Mouse (Mus musculus) embryonic fibroblast, embryonic 13.5 days (primary cell): ENCODE results near the gene Hoxc6.

Experiments
- CTCF ChIP-seq: IDR thresholded peaks from 2 replicates; pipeline ENCODE4 v1.5.1; 2011; ENCODE audit warnings: mild to moderate bottlenecking, control low read depth, low read length, moderate library complexity, borderline replicate concordance; ENCODE audit not compliant: insufficient read depth
- POLR2A ChIP-seq: IDR thresholded peaks from 2 replicates; pipeline ENCODE4 v1.6.1; 2011; ENCODE audit warnings: low read depth, mild to moderate bottlenecking, control low read depth, low read length, moderate library complexity

- TF ChIP-seq POLR2A = no peak
- no peak for TF ChIP-seq CTCF
Measured at GRCm38 (mm10) chr15:103020899-103021418, 22.9 kb downstream of the Hoxc6 start.
